Mouse (Mus musculus): ENCODE measurements around the gene Gm43951. TPM values are rescaled to one million over a fixed set of nuclear protein-coding genes. Genes with fewer than 3 reads are reported as not detected.
A peak's percentile ranks its signal among the peaks of the same experiment; 100 is the strongest.

The Gm43951 gene
- polyA plus RNA-seq, 1 experiment from 2014 or later, result 0.09 TPM

- 86% methylated on average over 6 of the region's 6 CpGs for WGBS
- no peak for ATAC-seq (ENCODE audit: low FRiP score, low TSS enrichment)
- Histone ChIP-seq H3K9me3 (ENCODE audit: low read length) (no peaks in the 10 kb centered on the region), H3K9ac (replicated peaks; ENCODE audit: low read length) (no peak overlapping the region), H3K4me2 (replicated peaks; ENCODE audit: low read depth, low read length) (no peak overlapping the region), H3K27me3 (ENCODE audit: insufficient read depth, low read length) (no peaks in the 10 kb centered on the region), H3K27ac (ENCODE audit: low read length) (no peak overlapping the region), H3K36me3 (ENCODE audit: insufficient read depth, low read length) (no peaks in the 10 kb centered on the region), H3K4me3 (ENCODE audit: low read length) (no peak overlapping the region), H3K4me1 (ENCODE audit: insufficient read depth, low read length) (no peaks in the 10 kb centered on the region)
Observed at GRCm38 (mm10) chr11:72226901-72227300, 20.3 kb upstream of the Gm43951 start.

GRCm38 (mm10) chr11:72226020-72226791 is 19.6 kb upstream of the Gm43951 start:
- Histone ChIP-seq H3K4me1 (ENCODE audit: insufficient read depth, low read length) (no peaks in the 10 kb centered on the region), H3K4me2 (replicated peaks; ENCODE audit: low read depth, low read length) (no peak overlapping the region), H3K27me3 (ENCODE audit: insufficient read depth, low read length) (no peaks in the 10 kb centered on the region), H3K36me3 (ENCODE audit: insufficient read depth, low read length) (no peaks in the 10 kb centered on the region), H3K9me3 (ENCODE audit: low read length) (no peaks in the 10 kb centered on the region), H3K27ac (ENCODE audit: low read length) (no peak overlapping the region), H3K9ac (replicated peaks; ENCODE audit: low read length) (no peak overlapping the region), H3K4me3 (ENCODE audit: low read length) (no peak overlapping the region)
- ATAC-seq (ENCODE audit: low FRiP score, low TSS enrichment), result no peak; the same call in 1 of the 2 replicates
- 74% methylated on average over 10 of the region's 10 CpGs for WGBS

GRCm38 (mm10) chr11:72224865-72225264 is 18.2 kb upstream of the Gm43951 start:
- 8% methylated on average over 5 of the region's 5 CpGs for WGBS

GRCm38 (mm10) chr11:72223414-72223813 is 16.8 kb upstream of the Gm43951 start:
- H3K9me3 ChIP-seq (ENCODE audit: low read length), result no peaks in the 10 kb centered on the region
- 80% methylated on average over 4 of the region's 4 CpGs for WGBS
- no peaks in the 10 kb centered on the region for H3K27me3 ChIP-seq (ENCODE audit: insufficient read depth, low read length)
- no peak overlapping the region for H3K4me2 ChIP-seq (replicated peaks; ENCODE audit: low read depth, low read length)
- no peaks in the 10 kb centered on the region for H3K4me1 ChIP-seq (ENCODE audit: insufficient read depth, low read length)
- H3K27ac ChIP-seq (ENCODE audit: low read length), result no peak overlapping the region
- H3K36me3 ChIP-seq (ENCODE audit: insufficient read depth, low read length), result no peaks in the 10 kb centered on the region
- no peak for ATAC-seq (ENCODE audit: low FRiP score, low TSS enrichment)
- no peak overlapping the region for H3K4me3 ChIP-seq (ENCODE audit: low read length)
- H3K9ac ChIP-seq (replicated peaks; ENCODE audit: low read length), result no peak overlapping the region

More at GRCm38 (mm10) chr11:72224865-72225264, 18.2 kb upstream of the Gm43951 start:
- Histone ChIP-seq H3K4me1 (ENCODE audit: insufficient read depth, low read length) (no peaks in the 10 kb centered on the region), H3K4me3 (ENCODE audit: low read length) (no peak overlapping the region), H3K27ac (ENCODE audit: low read length) (no peak overlapping the region), H3K27me3 (ENCODE audit: insufficient read depth, low read length) (no peaks in the 10 kb centered on the region), H3K36me3 (ENCODE audit: insufficient read depth, low read length) (no peaks in the 10 kb centered on the region), H3K9me3 (ENCODE audit: low read length) (no peaks in the 10 kb centered on the region), H3K9ac (replicated peaks; ENCODE audit: low read length) (no peak overlapping the region), H3K4me2 (replicated peaks; ENCODE audit: low read depth, low read length) (no peak overlapping the region)
- no peak; the same call in 1 of the 2 replicates for ATAC-seq (ENCODE audit: low FRiP score, low TSS enrichment)

- no peak for ATAC-seq (ENCODE audit: low FRiP score, low TSS enrichment)
- WGBS, result 15% methylated on average over 6 of the region's 6 CpGs
- Histone ChIP-seq H3K9me3 (ENCODE audit: low read length) (no peaks in the 10 kb centered on the region), H3K4me2 (replicated peaks; ENCODE audit: low read depth, low read length) (no peak overlapping the region), H3K36me3 (ENCODE audit: insufficient read depth, low read length) (no peaks in the 10 kb centered on the region), H3K27ac (ENCODE audit: low read length) (no peak overlapping the region), H3K4me1 (ENCODE audit: insufficient read depth, low read length) (peaks cover 3% of the 10 kb centered on the region; the same call in 1 of the 2 replicates), H3K4me3 (ENCODE audit: low read length) (no peak overlapping the region), H3K27me3 (ENCODE audit: insufficient read depth, low read length) (no peaks in the 10 kb centered on the region), H3K9ac (replicated peaks; ENCODE audit: low read length) (no peak overlapping the region)
Observed at GRCm38 (mm10) chr11:72221278-72221677, 14.6 kb upstream of the Gm43951 start.

- no peaks in the 10 kb centered on the region for H3K27me3 ChIP-seq (ENCODE audit: insufficient read depth, low read length)
- H3K4me3 ChIP-seq (ENCODE audit: low read length), result no peak overlapping the region
- no peak overlapping the region for H3K27ac ChIP-seq (ENCODE audit: low read length)
- ATAC-seq (ENCODE audit: low FRiP score, low TSS enrichment), result no peak
- H3K4me2 ChIP-seq (replicated peaks; ENCODE audit: low read depth, low read length), result no peak overlapping the region
- no peak overlapping the region for H3K9ac ChIP-seq (replicated peaks; ENCODE audit: low read length)
- 84% methylated on average over 5 of the region's 5 CpGs for WGBS
- H3K9me3 ChIP-seq (ENCODE audit: low read length), result no peaks in the 10 kb centered on the region
- no peaks in the 10 kb centered on the region for H3K36me3 ChIP-seq (ENCODE audit: insufficient read depth, low read length)
- peaks cover 3% of the 10 kb centered on the region; the same call in 1 of the 2 replicates for H3K4me1 ChIP-seq (ENCODE audit: insufficient read depth, low read length)
Observed at GRCm38 (mm10) chr11:72217116-72217515, 10.5 kb upstream of the Gm43951 start.

- Histone ChIP-seq H3K9ac (replicated peaks; ENCODE audit: low read length) (peak within 1 kb of the TSS; percentile 71), H3K4me1 (ENCODE audit: insufficient read depth, low read length) (peaks cover 3% of the 10 kb centered on the region; the same call in 1 of the 2 replicates), H3K36me3 (ENCODE audit: insufficient read depth, low read length) (peaks cover 12% of the 10 kb centered on the region; the same call in 1 of the 2 replicates), H3K4me3 (ENCODE audit: low read length) (peak within 1 kb of the TSS; percentile 64), H3K27me3 (ENCODE audit: insufficient read depth, low read length) (no peaks in the 10 kb centered on the region), H3K4me2 (replicated peaks; ENCODE audit: low read depth, low read length) (peak within 1 kb of the TSS; percentile 99), H3K9me3 (ENCODE audit: low read length) (no peaks in the 10 kb centered on the region), H3K27ac (ENCODE audit: low read length) (peak within 1 kb of the TSS; percentile 66)
- under 1% methylated on average over 29 of the region's 29 CpGs for WGBS
- ATAC-seq (ENCODE audit: low FRiP score, low TSS enrichment), result peak; percentile 80
Observed at GRCm38 (mm10) chr11:72215410-72215797, 8.8 kb upstream of the Gm43951 start, which contains the start of gene Med31. Med31 (minus strand) TSS chr11:72215592.

GRCm38 (mm10) chr11:72214591-72215409 is 8.2 kb upstream of the Gm43951 start:
- H3K27ac ChIP-seq (ENCODE audit: low read length), result peak overlapping the region; percentile 66
- H3K4me2 ChIP-seq (replicated peaks; ENCODE audit: low read depth, low read length), result peak overlapping the region; percentile 99
- H3K36me3 ChIP-seq (ENCODE audit: insufficient read depth, low read length), result peaks cover 13% of the 10 kb centered on the region; the same call in 1 of the 2 replicates
- no peaks in the 10 kb centered on the region for H3K27me3 ChIP-seq (ENCODE audit: insufficient read depth, low read length)
- peak; percentile 96 for ATAC-seq (ENCODE audit: low FRiP score, low TSS enrichment)
- H3K4me1 ChIP-seq (ENCODE audit: insufficient read depth, low read length), result peaks cover 3% of the 10 kb centered on the region; the same call in 1 of the 2 replicates
- WGBS, result under 1% methylated on average over 51 of the region's 51 CpGs
- peak overlapping the region; percentile 64 for H3K4me3 ChIP-seq (ENCODE audit: low read length)
- H3K9ac ChIP-seq (replicated peaks; ENCODE audit: low read length), result peak overlapping the region; percentile 71
- H3K9me3 ChIP-seq (ENCODE audit: low read length), result no peaks in the 10 kb centered on the region

GRCm38 (mm10) chr11:72207834-72208377 is 1.3 kb upstream of the Gm43951 start:
- ATAC-seq (ENCODE audit: low FRiP score, low TSS enrichment), result no peak
- H3K4me3 ChIP-seq (ENCODE audit: low read length), result peak overlapping the region; percentile 95
- H3K27ac ChIP-seq (ENCODE audit: low read length), result peak overlapping the region; percentile 77
- WGBS, result 10% methylated on average over 17 of the region's 17 CpGs
- H3K4me1 ChIP-seq (ENCODE audit: insufficient read depth, low read length), result peaks cover 13% of the 10 kb centered on the region
- H3K36me3 ChIP-seq (ENCODE audit: insufficient read depth, low read length), result peaks cover 16% of the 10 kb centered on the region; the same call in 1 of the 2 replicates
- peak overlapping the region; percentile 91 for H3K9ac ChIP-seq (replicated peaks; ENCODE audit: low read length)
- H3K27me3 ChIP-seq (ENCODE audit: insufficient read depth, low read length), result no peaks in the 10 kb centered on the region
- peak overlapping the region; percentile 93 for H3K4me2 ChIP-seq (replicated peaks; ENCODE audit: low read depth, low read length)
- H3K9me3 ChIP-seq (ENCODE audit: low read length), result no peaks in the 10 kb centered on the region

Data from kidney, embryonic 16.5 days (tissue).